Mouse (Mus musculus) gastrocnemius, postnatal 36 days (tissue): ENCODE results near the gene Hpcal4. TPM values are rescaled to one million over a fixed set of nuclear protein-coding genes. Genes with fewer than 3 reads are reported as not detected.
A peak's percentile ranks its signal among the peaks of the same experiment; 100 is the strongest.

Source experiments
- DNase-seq, 2 experiments: peaks; one replicate each; pipeline ENCODE4 v3.0.0; 2022
- intact Hi-C: fragments of 180-260 bp; cut with DNase I; formaldehyde crosslinking; loops from one replicate; pipeline ENCODE4 v1.15.1; 2025
- total RNA-seq, 2 experiments: library from RNA; stranded (reverse); gene quantifications; 2 replicates each; pipeline ENCODE4 v1.2.3; 2021

Hpcal4 gene
- total RNA-seq, 2 experiments from 2014 or later = not detected

DNA sequence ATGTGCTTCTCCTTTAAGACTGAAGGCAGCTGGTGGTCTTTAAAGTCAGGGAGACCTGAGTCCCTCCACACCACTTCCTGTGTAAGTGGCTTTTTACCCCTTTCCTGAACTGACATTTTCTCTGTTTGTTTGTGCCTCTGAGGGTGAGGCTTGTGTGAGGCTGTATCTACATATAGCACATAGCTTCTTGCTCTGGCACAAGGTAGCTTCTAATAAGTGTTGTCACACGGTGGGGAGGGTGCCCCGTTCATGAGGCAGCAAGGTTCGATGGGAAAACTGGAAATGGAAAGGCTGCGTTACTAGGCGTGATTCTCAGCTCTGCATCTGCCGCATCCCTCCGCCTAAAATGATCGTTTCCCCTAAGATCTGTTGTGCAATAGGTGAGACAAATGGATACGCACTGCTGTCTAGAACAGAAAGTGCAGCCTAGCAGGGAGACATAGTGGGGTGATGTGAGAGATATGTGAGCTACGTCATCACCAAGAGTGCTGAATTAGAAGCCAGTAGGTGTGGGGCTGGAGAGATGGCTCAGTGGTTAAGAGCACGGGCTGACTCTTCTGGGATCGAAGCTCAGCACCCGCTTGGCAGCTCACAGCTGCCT lies 53.5 kb downstream of the Hpcal4 start:
- intact Hi-C loops = no loop called here
- no peak for DNase-seq

DNA sequence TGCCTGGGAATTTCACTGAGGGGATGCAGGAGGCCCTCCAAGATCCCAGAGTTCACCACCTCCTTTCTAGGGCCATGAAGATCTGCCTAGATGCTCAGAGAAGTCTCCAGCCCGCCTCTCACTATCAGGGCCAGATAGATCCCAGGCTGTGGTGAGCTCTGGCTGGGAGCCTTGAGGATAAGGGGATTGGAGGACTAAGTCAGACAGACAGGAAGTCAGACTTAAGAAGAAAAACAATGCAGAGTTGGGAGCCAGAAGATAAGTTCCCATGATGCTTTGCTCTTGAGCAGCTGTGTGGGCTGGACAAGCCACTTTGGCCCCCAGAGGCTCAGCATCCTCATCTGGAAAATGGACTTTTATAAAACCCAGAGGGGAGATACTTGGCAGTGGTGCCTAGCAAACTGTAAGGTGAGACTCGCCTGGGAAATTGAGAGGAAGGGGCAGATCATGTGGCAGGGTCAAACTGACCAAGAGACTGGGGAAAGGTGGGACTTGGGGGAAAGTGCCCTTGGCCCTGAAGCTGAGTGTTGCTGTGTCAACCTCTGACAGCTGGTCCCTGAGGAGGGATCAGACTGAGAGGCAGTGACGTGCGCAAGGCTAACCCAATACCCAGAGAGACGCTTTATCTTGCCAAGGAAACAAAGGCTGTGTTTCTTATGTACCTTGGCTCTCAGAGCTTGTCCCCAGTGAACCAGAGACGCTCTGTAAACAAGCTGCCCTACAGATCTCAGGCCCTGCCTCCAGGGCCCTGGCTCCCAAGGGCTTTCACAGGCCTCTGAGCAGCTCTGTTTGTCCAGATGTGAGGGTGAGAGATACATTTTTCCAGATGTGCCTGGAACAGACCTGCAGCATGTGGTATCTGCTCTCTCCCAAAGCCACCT lies 54.6 kb downstream of the Hpcal4 start:
- DNase-seq = peak in 1 of 2 experiments; percentile 21
- intact Hi-C loops = no loop called here

DNA sequence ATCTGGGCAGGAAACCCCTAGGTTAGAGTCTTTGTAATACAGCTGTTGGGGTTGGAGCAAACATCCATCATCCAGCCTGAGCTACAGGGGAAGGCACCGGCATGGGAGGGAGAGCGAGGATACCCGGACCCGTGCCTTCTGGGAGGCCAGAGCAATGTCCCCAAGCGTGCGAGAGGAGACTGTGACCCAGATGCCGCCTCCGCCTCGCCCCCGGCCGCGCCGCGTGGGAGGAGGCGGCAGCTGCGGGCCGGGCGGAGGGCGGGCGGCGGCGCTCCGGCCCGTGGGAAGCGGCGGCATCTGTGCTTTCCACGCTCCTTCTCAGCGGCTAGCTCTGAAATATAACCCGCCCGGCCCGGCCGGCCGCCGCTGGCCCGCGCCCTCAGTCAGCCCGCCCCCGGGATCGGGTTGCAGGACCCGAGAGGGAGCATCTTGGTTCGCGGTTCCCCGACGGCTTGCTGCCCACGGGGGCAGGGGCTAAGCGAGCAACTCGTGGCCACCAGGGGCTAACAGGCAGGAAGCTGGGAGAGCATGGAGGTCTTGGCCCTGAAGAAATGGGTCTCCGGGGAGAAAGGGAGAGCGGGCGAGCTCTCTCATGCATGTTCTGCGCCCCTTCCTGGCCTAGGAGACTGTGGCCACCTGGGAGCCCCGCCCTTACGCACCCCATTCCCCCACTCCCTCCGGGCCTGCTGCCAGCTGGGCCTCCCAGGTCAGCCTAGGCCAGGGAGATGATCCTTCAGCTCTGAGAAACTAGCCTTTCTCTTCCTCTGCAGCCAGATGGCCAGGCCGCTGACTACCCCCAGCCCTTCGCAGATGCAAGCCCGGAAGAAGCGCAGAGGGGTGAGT lies 56.6 kb downstream of the Hpcal4 start:
- intact Hi-C loops = no loop called here

More for the DNA sequence above, 56.6 kb downstream of the Hpcal4 start:
- DNase-seq = peak; percentile 70 to 76

Other genes with a start within 250 kb of the Hpcal4 start
- gene Mfsd2a, start 222.0 kb upstream of the Hpcal4 start, total RNA-seq = under 1 TPM; 0.13 to 0.39 TPM
- gene Mycl, start 187.6 kb upstream of the Hpcal4 start, total RNA-seq = under 1 TPM; 0.41 to 0.52 TPM
- 1 to 10 TPM; 7.7 to 7.9 TPM for gene Trit1, start 166.6 kb upstream of the Hpcal4 start, total RNA-seq
- not detected for gene Bmp8b, start 78.1 kb upstream of the Hpcal4 start, total RNA-seq
- gene Oxct2b, start 67.0 kb upstream of the Hpcal4 start, total RNA-seq = not detected
- 10 to 100 TPM; 17.5 to 19.2 TPM for gene Ppie, start 43.3 kb upstream of the Hpcal4 start, total RNA-seq
- gene Nt5c1a, start 18.3 kb downstream of the Hpcal4 start, total RNA-seq = 10 to 100 TPM; 33.4 to 44.6 TPM
- 1 to 10 TPM; 5.7 to 8.4 TPM for gene Heyl, start 50.3 kb downstream of the Hpcal4 start, total RNA-seq
- 100 to 1,000 TPM; 294 to 317 TPM for gene Pabpc4, start 79.1 kb downstream of the Hpcal4 start, total RNA-seq
- under 1 TPM; 0.15 to 0.23 TPM for gene Oxct2a, start 140.4 kb downstream of the Hpcal4 start, total RNA-seq
- gene Bmp8a, start 160.0 kb downstream of the Hpcal4 start, total RNA-seq = 1 to 10 TPM in 1 of 2 experiments, under 1 TPM in 1; 0.38 to 1.6 TPM